Mouse (Mus musculus) left cerebral cortex, adult 8-10 months (tissue): Measurements from ENCODE around the gene Dus1l. TPM values are rescaled to one million over a fixed set of nuclear protein-coding genes. Genes with fewer than 3 reads are reported as not detected.
A peak's percentile ranks its signal among the peaks of the same experiment; 100 is the strongest.
"Not testable (repeated sequence)": the region's sequence is repeated elsewhere in the genome, so short reads cannot be mapped to it uniquely, and the experiment has no call there.

ENCODE experiments used
- DNase-seq, 2 experiments: peaks; one replicate each; pipeline ENCODE4 v3.0.0; 2022; ENCODE audit warnings: low spot score in 2 of 2
- total RNA-seq, 4 experiments: library from RNA; stranded (reverse); gene quantifications; 2 replicates each; pipeline ENCODE4 v1.2.4; 2022

The Dus1l gene
- total RNA-seq, 4 experiments from 2014 or later = 41.4 to 47.9 (median 46.1) TPM

GRCm38 (mm10) chr11:120777123-120777522, 19.1 kb downstream of the Dus1l start:
- DNase-seq = no peak

GRCm38 (mm10) chr11:120775774-120776469, 20.3 kb downstream of the Dus1l start:
- peak; percentile 68 to 85 for DNase-seq

- no peak for DNase-seq
Observed at GRCm38 (mm10) chr11:120773463-120774190, 22.6 kb downstream of the Dus1l start.

- DNase-seq = no peak
Observed at GRCm38 (mm10) chr11:120772749-120773148, 23.5 kb downstream of the Dus1l start.

- DNase-seq = no peak
Observed at GRCm38 (mm10) chr11:120768206-120768605, 28.0 kb downstream of the Dus1l start.

- not testable (repeated sequence) for DNase-seq
Observed at GRCm38 (mm10) chr11:120767023-120767422, 29.2 kb downstream of the Dus1l start.

- not testable (repeated sequence) for DNase-seq
Observed at GRCm38 (mm10) chr11:120763121-120763999, 32.8 kb downstream of the Dus1l start.

- DNase-seq = not testable (repeated sequence)
Observed at GRCm38 (mm10) chr11:120762672-120763041, 33.5 kb downstream of the Dus1l start, which contains the start of gene Hmga1b. Gene Hmga1b (plus strand): TSS chr11:120762794.

GRCm38 (mm10) chr11:120761811-120762671, 34.2 kb downstream of the Dus1l start:
- DNase-seq = no peak

GRCm38 (mm10) chr11:120760236-120760635, 36.0 kb downstream of the Dus1l start:
- DNase-seq = no peak

- DNase-seq = no peak
Observed at GRCm38 (mm10) chr11:120751606-120752005, 44.6 kb downstream of the Dus1l start.

- no peak for DNase-seq
Observed at GRCm38 (mm10) chr11:120749430-120749829, 46.8 kb downstream of the Dus1l start.

- no peak for DNase-seq
Observed at GRCm38 (mm10) chr11:120747974-120748373, 48.2 kb downstream of the Dus1l start.

- no peak for DNase-seq
Observed at GRCm38 (mm10) chr11:120744121-120744701, 52.0 kb downstream of the Dus1l start.

- DNase-seq = no peak
Observed at GRCm38 (mm10) chr11:120740981-120741380, 55.2 kb downstream of the Dus1l start.

Other genes with a start within 250 kb of the Dus1l start
- gene Mcrip1, start 246.7 kb downstream of the Dus1l start, total RNA-seq = 10 to 100 TPM; 71.6 to 75.9 (median 74.1) TPM
- gene Ppp1r27, start 245.3 kb downstream of the Dus1l start, total RNA-seq = not detected
- gene P4hb, start 223.2 kb downstream of the Dus1l start, total RNA-seq = 100 to 1,000 TPM; 110 to 142 (median 130) TPM
- 100 to 1,000 TPM; 307 to 323 (median 320) TPM for gene Arhgdia, start 214.8 kb downstream of the Dus1l start, total RNA-seq
- 10 to 100 TPM; 47.7 to 64.6 (median 51.9) TPM for gene Alyref, start 198.0 kb downstream of the Dus1l start, total RNA-seq
- gene Anapc11, start 198.0 kb downstream of the Dus1l start, total RNA-seq = 100 to 1,000 TPM in 2 of 4 experiments, 10 to 100 TPM in 2; 98.1 to 101 (median 99.4) TPM
- 1 to 10 TPM in 2 of 4 experiments, not detected in 2; 1.1 to 1.8 TPM for gene Npb, start 187.9 kb downstream of the Dus1l start, total RNA-seq
- 100 to 1,000 TPM; 109 to 140 (median 124) TPM for gene Pcyt2, start 178.5 kb downstream of the Dus1l start, total RNA-seq
- 10 to 100 TPM; 30.5 to 45.3 (median 34.7) TPM for gene Sirt7, start 171.2 kb downstream of the Dus1l start, total RNA-seq
- gene Mafg, start 162.8 kb downstream of the Dus1l start, total RNA-seq = 10 to 100 TPM; 66.8 to 77.2 (median 73.1) TPM
- gene Pycr1, start 152.6 kb downstream of the Dus1l start, total RNA-seq = 1 to 10 TPM; 1.5 to 2.3 (median 1.8) TPM
- gene Myadml2, start 148.2 kb downstream of the Dus1l start, total RNA-seq = 10 to 100 TPM in 3 of 4 experiments, 1 to 10 TPM in 1; 9.3 to 12.0 (median 10.7) TPM
- 1 to 10 TPM; 2.1 to 7.1 (median 4.0) TPM for gene Notum, start 135.2 kb downstream of the Dus1l start, total RNA-seq
- gene Aspscr1, start 123.4 kb downstream of the Dus1l start, total RNA-seq = 10 to 100 TPM; 57.0 to 64.7 (median 61.2) TPM
- 10 to 100 TPM; 19.2 to 23.3 (median 22.2) TPM for gene Cenpx, start 82.7 kb downstream of the Dus1l start, total RNA-seq
- 10 to 100 TPM; 39.8 to 56.7 (median 51.2) TPM for gene Lrrc45, start 82.5 kb downstream of the Dus1l start, total RNA-seq
- 10 to 100 TPM; 39.2 to 40.0 (median 39.6) TPM for gene Rac3, start 74.9 kb downstream of the Dus1l start, total RNA-seq
- gene Dcxr, start 69.1 kb downstream of the Dus1l start, total RNA-seq = 10 to 100 TPM in 2 of 4 experiments, 1 to 10 TPM in 2; 7.9 to 12.9 (median 9.4) TPM
- 1 to 10 TPM in 3 of 4 experiments, under 1 TPM in 1; 0.99 to 2.7 (median 1.9) TPM for gene Cbr2, start 64.3 kb downstream of the Dus1l start, total RNA-seq
- 10 to 100 TPM; 23.0 to 43.0 (median 30.6) TPM for gene Hmga1b, start 33.6 kb downstream of the Dus1l start, total RNA-seq
- 10 to 100 TPM; 49.0 to 56.6 (median 52.3) TPM for gene Rfng, start 12.2 kb downstream of the Dus1l start, total RNA-seq
- gene Gps1, start 12.1 kb downstream of the Dus1l start, total RNA-seq = 100 to 1,000 TPM; 142 to 151 (median 146) TPM
- 100 to 1,000 TPM; 176 to 199 (median 193) TPM for gene Fasn, start 28.1 kb upstream of the Dus1l start, total RNA-seq
- 1 to 10 TPM; 8.4 to 9.8 (median 9.0) TPM for gene Ccdc57, start 136.5 kb upstream of the Dus1l start, total RNA-seq
- 1 to 10 TPM; 3.9 to 9.3 (median 7.8) TPM for gene Slc16a3, start 152.1 kb upstream of the Dus1l start, total RNA-seq
- 100 to 1,000 TPM; 112 to 116 (median 113) TPM for gene Csnk1d, start 194.9 kb upstream of the Dus1l start, total RNA-seq
- gene Cd7, start 243.0 kb upstream of the Dus1l start, total RNA-seq = 1 to 10 TPM; 1.3 to 2.7 (median 1.4) TPM